Mouse (Mus musculus) liver, adult 2 months (tissue): Measurements from ENCODE around the gene Gp1ba. TPM values are rescaled to one million over a fixed set of nuclear protein-coding genes. Genes with fewer than 3 reads are reported as not detected.

Source experiments
- DNase-seq: peaks from one replicate; pipeline ENCODE4 v3.0.0-alpha.2; 2011; ENCODE audit warnings: low read depth, low spot score; ENCODE audit errors: extremely low read depth
- H3K27ac ChIP-seq: fragments of 200-500 bp; replicated peaks from 2 replicates; pipeline ENCODE4 v1.5.1; 2012; ENCODE audit warnings: low read depth, mild to moderate bottlenecking, control low read depth, inconsistent platforms, low read length; ENCODE audit not compliant: insufficient read depth
- H3K27me3 ChIP-seq: fragments of 200-500 bp; 2 replicates; pipeline ENCODE4 v1.6.1; 2012; ENCODE audit warnings: mild to moderate bottlenecking, moderate library complexity, low read length, inconsistent platforms; ENCODE audit not compliant: control insufficient read depth, insufficient read depth
- H3K36me3 ChIP-seq: fragments of 200-500 bp; 2 replicates; pipeline ENCODE4 v1.6.1; 2012; ENCODE audit warnings: low read length, inconsistent platforms; ENCODE audit not compliant: control insufficient read depth, insufficient read depth
- H3K4me1 ChIP-seq: fragments of 200-500 bp; 2 replicates; pipeline ENCODE4 v1.6.1; 2011; ENCODE audit warnings: low read length; ENCODE audit not compliant: control insufficient read depth, insufficient read depth
- H3K4me3 ChIP-seq: fragments of 200-500 bp; 2 replicates; pipeline ENCODE4 v1.5.1; 2011; ENCODE audit warnings: low read depth, mild to moderate bottlenecking, control low read depth, low read length, moderate library complexity; ENCODE audit not compliant: insufficient read depth
- H3K79me2 ChIP-seq: fragments of 200-500 bp; 2 replicates; pipeline ENCODE4 v1.6.1; 2012; ENCODE audit warnings: inconsistent platforms, mild to moderate bottlenecking, low read length, moderate library complexity; ENCODE audit not compliant: control insufficient read depth, insufficient read depth
- H3K9ac ChIP-seq: fragments of 200-500 bp; 2 replicates; pipeline ENCODE4 v1.6.1; 2012; ENCODE audit warnings: low read depth, mild to moderate bottlenecking, control low read depth, inconsistent platforms, low read length
- CTCF ChIP-seq: fragments of 200-500 bp; IDR thresholded peaks from 2 replicates; pipeline ENCODE4 v1.5.1; 2011; ENCODE audit warnings: low read depth, low read length, control low read depth
- POLR2A ChIP-seq: fragments of 200-500 bp; IDR thresholded peaks from 2 replicates; pipeline ENCODE4 v1.6.1; 2011; ENCODE audit warnings: low read length, control low read depth; ENCODE audit not compliant: insufficient read depth; ENCODE audit errors: extremely low read depth
- WGBS: fragments of 180-500 bp; shearing (Covaris S2); methylation state at CpG from one replicate; pipeline ENCODE4 v1.1.7; 2018; 5-methylcytosine and 5-hydroxymethylcytosine counted together
- polyA plus RNA-seq: library from polyadenylated mRNA; depleted of rRNA; stranded (reverse); fragments of >200 nt; gene quantifications from 2 replicates; pipeline ENCODE4 v1.2.3, GENCODE M21; 2012
- total RNA-seq: library from RNA; depleted of rRNA; stranded (reverse); fragments of >200 nt; gene quantifications from 2 replicates; pipeline ENCODE4 v1.2.3, GENCODE M21; 2014

Gene Gp1ba
- total and polyA plus RNA-seq, 2 experiments: 0.09 TPM; not detected in 1

GRCm38 (mm10) chr11:70652884-70653344 is 14.0 kb downstream of the Gp1ba start:
- peaks cover 36% of the 10 kb centered on the region for H3K36me3 ChIP-seq
- TF ChIP-seq POLR2A (no peak), CTCF (no peak)
- peaks cover 23% of the 10 kb centered on the region for H3K4me1 ChIP-seq
- no peaks in the 10 kb centered on the region for H3K27me3 ChIP-seq
- peak overlapping the region; percentile 42 for H3K27ac ChIP-seq
- WGBS: 20% methylated on average over 6 of the region's 6 CpGs
- no peak for DNase-seq
- peaks cover 30% of the 10 kb centered on the region for H3K79me2 ChIP-seq
- peak overlapping the region; percentile 96 for H3K4me3 ChIP-seq
- H3K9ac ChIP-seq: peak overlapping the region; percentile 98

- DNase-seq: no peak
- H3K4me1 ChIP-seq: peaks cover 19% of the 10 kb centered on the region
- WGBS: under 1% methylated on average over 62 of the region's 63 CpGs
Observed at GRCm38 (mm10) chr11:70653345-70654197, 14.6 kb downstream of the Gp1ba start.

GRCm38 (mm10) chr11:70654198-70654922 is 15.4 kb downstream of the Gp1ba start, which contains the start of gene Pfn1:
Gene Pfn1, minus strand, starts transcription at chr11:70654644.
- Histone ChIP-seq H3K4me3 (peak within 1 kb of the TSS; percentile 96), H3K27me3 (no peaks in the 10 kb centered on the region), H3K36me3 (peaks cover 32% of the 10 kb centered on the region), H3K9ac (peak within 1 kb of the TSS; percentile 98), H3K4me1 (peaks cover 14% of the 10 kb centered on the region), H3K79me2 (peaks cover 24% of the 10 kb centered on the region), H3K27ac (peak within 1 kb of the TSS; percentile 97)
- DNase-seq: peak; percentile 73
- TF ChIP-seq POLR2A: peak; percentile 97
- no peak for TF ChIP-seq CTCF
- whole genome bisulfite sequencing: under 1% methylated on average over 60 of the region's 61 CpGs

More at GRCm38 (mm10) chr11:70653345-70654197, 14.6 kb downstream of the Gp1ba start:
- Histone ChIP-seq H3K4me3 (peak overlapping the region; percentile 96), H3K9ac (peak overlapping the region; percentile 98), H3K36me3 (peaks cover 36% of the 10 kb centered on the region), H3K27me3 (no peaks in the 10 kb centered on the region), H3K79me2 (peaks cover 29% of the 10 kb centered on the region), H3K27ac (peak overlapping the region; percentile 97)
- TF ChIP-seq POLR2A (no peak), CTCF (no peak)

- Histone ChIP-seq H3K9ac (peak overlapping the region; percentile 56), H3K27me3 (no peaks in the 10 kb centered on the region), H3K4me3 (peak overlapping the region; percentile 53), H3K36me3 (peaks cover 26% of the 10 kb centered on the region), H3K4me1 (peaks cover 14% of the 10 kb centered on the region), H3K27ac (peak overlapping the region; percentile 75), H3K79me2 (peaks cover 23% of the 10 kb centered on the region)
- DNase-seq: peak; percentile 88
- WGBS: under 1% methylated on average over 48 of the region's 48 CpGs
- TF ChIP-seq POLR2A: peak; percentile 75
- no peak for TF ChIP-seq CTCF
Observed at GRCm38 (mm10) chr11:70654923-70655570, 16.1 kb downstream of the Gp1ba start.

- DNase-seq: peak; percentile 30
- peaks cover 14% of the 10 kb centered on the region for H3K4me1 ChIP-seq
- H3K27me3 ChIP-seq: no peaks in the 10 kb centered on the region
- peak overlapping the region; percentile 75 for H3K27ac ChIP-seq
- no peak for TF ChIP-seq CTCF
- 0 out of 2 replicates have a peak, but pooled peaks have one; percentile 6 for TF ChIP-seq POLR2A
- peak overlapping the region; percentile 66 for H3K9ac ChIP-seq
- peaks cover 21% of the 10 kb centered on the region for H3K36me3 ChIP-seq
- H3K4me3 ChIP-seq: peak overlapping the region; percentile 53
- H3K79me2 ChIP-seq: peaks cover 23% of the 10 kb centered on the region
- WGBS: 5% methylated on average over 61 of the region's 61 CpGs
Observed at GRCm38 (mm10) chr11:70655571-70656455, 16.9 kb downstream of the Gp1ba start.
